Mouse (Mus musculus) megakaryocyte, embryonic 14.5 days (primary cell): ENCODE measurements around the gene Cd96.

ENCODE experiments used
- FLI1 ChIP-seq: IDR thresholded peaks from 2 replicates; pipeline ENCODE4 v1.6.1; 2012; ENCODE audit warnings: low read length, inconsistent platforms, mixed read lengths
- GATA1 ChIP-seq: IDR thresholded peaks from 3 replicates; pipeline ENCODE4 v1.6.1; 2012; ENCODE audit warnings: mixed read lengths, low read length, inconsistent platforms, borderline replicate concordance

DNA sequence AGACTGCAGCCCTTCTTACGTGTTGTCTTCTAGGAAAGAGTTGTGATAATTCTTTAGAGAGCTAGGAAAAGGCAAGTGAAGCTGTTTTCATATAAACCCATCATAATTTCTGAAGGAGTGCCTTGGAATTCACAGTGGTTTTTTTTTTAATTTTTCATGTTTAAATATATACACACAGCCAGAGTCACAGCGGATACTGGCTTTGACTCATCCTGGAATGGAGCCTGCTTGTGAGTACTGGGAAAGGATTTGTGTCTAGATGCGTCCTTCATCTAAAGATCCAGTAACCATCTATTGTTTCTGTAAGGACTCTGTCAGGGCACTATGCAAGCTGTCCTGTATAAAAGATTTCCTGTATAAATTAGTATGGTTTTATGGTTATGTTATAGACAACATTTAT is 52.1 kb downstream of the Cd96 start:
- TF ChIP-seq GATA1, result no peak
- no peak for TF ChIP-seq FLI1
